Mouse (Mus musculus): ENCODE data around the gene Nrbp1.
A peak's percentile ranks its signal among the peaks of the same experiment; 100 is the strongest.

Nrbp1 gene

DNA sequence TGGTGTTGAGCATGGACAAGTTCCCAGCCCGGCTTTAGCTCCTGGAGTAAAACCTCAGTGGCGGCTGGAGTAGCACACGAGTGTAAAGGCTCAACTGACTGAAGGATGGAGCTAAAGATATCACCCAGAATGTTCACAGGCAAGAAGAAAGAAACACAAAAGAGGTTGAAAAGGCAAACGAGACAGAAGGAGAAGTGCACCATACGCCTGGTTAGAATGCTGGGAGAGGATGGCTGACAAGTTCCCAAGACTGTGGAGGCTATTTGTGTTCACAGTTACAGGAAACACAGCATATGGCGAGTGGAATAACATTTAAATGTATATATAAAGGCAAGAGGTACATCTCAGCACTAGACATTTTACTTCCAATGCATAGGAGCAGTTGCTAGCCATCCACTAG lies 32.4 kb downstream of the Nrbp1 start:
- no peak for DNase-seq (ENCODE audit: low read depth, low spot score)
- Histone ChIP-seq H3K36me3 (ENCODE audit: control insufficient read depth, insufficient read depth, low read length, poor library complexity, severe bottlenecking) (0 out of 2 replicates have a peak, but pooled peaks cover 1% of the 10 kb centered on the region), H3K27me3 (ENCODE audit: control insufficient read depth, insufficient read depth, low read length, poor library complexity, severe bottlenecking) (no peaks in the 10 kb centered on the region)

DNA sequence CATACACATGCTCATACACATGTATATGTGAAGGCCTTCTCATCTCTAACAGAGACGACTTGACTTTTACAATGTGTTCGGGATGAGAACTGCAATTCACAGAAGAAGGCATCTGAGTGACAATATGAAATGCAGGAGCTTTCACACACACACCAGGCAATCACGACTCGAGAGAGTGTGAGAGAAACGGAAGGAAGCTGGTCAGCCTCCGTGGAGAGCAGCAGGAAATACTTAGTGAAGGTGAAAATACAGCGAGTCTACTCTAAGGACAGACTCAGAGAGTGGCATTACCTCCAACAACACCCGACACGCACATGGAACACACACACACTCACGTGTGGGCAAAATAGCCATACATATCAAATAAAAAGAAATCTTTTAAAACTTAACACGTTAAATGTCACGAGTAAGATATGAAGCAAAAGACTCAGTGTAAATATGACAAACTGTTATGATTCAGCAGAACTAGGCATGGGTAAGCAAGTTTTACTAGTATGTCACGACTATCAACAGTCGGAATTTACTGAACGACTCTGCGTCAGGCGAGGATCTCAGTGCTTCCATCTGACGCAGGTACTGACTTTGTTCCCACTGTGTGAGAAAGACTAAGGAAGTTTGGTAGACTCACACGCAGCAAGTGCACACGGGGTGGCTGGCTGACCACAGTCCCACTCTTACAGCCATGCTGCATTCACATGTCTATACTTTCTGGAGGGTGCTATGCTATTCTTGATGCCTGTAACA lies 38.8 kb downstream of the Nrbp1 start:
- peak; percentile 63 for DNase-seq (ENCODE audit: low read depth, low spot score)
- H3K36me3 ChIP-seq (ENCODE audit: control insufficient read depth, insufficient read depth, low read length, poor library complexity, severe bottlenecking): peaks cover 1% of the 10 kb centered on the region; the same call in 1 of the 2 replicates

DNA sequence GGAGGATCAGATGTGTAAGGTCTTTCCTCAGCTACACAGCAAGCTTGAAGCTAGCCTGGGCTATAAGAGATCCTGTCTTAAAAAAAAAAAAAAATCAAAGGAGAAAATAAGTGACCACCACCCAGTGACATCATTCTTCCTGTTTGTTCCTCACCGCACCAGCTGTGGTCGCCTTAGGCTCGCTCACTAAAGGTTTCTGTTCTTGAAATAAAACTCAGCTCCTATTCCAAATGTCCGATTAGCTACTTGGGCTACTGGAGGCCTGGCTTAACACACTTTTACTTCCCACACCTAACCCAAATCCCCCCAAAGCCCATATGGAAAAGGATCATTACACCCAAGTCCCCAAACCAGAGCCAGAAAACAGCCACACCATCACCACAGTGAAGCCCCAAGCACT lies 47.6 kb downstream of the Nrbp1 start:
- Histone ChIP-seq H3K27me3 (ENCODE audit: control insufficient read depth, insufficient read depth, low read length, poor library complexity, severe bottlenecking) (no peaks in the 10 kb centered on the region), H3K36me3 (ENCODE audit: control insufficient read depth, insufficient read depth, low read length, poor library complexity, severe bottlenecking) (peaks cover 2% of the 10 kb centered on the region; the same call in 1 of the 2 replicates)
- peak; percentile 83 for DNase-seq (ENCODE audit: low read depth, low spot score)

More for the DNA sequence above, 38.8 kb downstream of the Nrbp1 start:
- H3K27me3 ChIP-seq (ENCODE audit: control insufficient read depth, insufficient read depth, low read length, poor library complexity, severe bottlenecking): no peaks in the 10 kb centered on the region

DNA sequence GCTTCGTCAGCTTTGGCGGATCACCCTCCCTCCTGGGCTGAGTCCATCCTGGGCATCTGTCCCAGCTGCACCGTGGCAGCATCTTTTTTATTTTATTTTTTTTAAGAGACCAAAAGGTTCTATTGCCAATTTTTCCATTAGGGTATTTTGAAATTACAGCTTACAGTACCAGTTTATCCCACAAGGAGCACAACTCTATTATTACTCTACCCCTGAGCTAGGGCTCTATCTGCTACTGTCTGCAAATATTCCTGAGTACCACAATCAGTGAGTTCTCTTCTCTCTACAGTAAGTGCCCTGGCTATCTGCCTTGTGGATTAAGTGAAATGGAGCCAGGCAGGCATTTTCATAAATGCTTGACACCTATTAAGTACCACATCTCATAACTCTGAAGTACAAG lies 48.0 kb downstream of the Nrbp1 start:
- H3K36me3 ChIP-seq (ENCODE audit: control insufficient read depth, insufficient read depth, low read length, poor library complexity, severe bottlenecking): peaks cover 2% of the 10 kb centered on the region; the same call in 1 of the 2 replicates
- peak; percentile 67 for DNase-seq (ENCODE audit: low read depth, low spot score)

DNA sequence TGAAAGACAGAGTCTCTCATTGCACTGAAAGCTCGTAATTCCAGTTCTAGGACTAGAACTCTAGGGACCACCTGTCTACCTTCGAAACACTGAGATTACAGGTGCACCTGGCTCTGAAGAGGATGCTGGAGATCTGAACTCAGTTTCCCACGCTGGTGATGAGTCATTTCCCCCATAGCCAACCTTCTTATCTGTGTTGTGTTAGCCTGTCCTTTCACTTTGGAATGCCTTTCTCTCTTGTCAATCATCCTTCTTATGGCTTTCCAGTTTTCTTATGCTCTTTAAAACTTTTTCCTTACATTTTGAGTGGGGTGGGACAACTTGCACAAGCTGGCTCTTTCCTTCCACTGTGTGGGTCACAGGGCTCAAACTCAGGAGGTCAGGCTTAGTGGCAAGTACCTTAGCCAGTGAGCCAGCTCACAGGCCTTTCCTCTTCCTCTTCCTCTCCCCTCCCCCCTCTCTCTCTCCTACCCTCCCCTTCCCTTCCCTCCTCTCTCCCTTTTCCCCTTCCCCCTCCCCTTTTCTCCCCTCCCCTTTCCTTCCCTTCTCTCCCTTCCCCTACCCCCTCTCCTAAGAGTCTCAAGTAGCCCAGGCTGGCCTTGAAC lies 49.1 kb downstream of the Nrbp1 start:
- Histone ChIP-seq H3K27me3 (ENCODE audit: control insufficient read depth, insufficient read depth, low read length, poor library complexity, severe bottlenecking) (no peaks in the 10 kb centered on the region), H3K36me3 (ENCODE audit: control insufficient read depth, insufficient read depth, low read length, poor library complexity, severe bottlenecking) (no peaks in the 10 kb centered on the region)
- DNase-seq (ENCODE audit: low read depth, low spot score): peak; percentile 55

More for the DNA sequence above, 48.0 kb downstream of the Nrbp1 start:
- no peaks in the 10 kb centered on the region for H3K27me3 ChIP-seq (ENCODE audit: control insufficient read depth, insufficient read depth, low read length, poor library complexity, severe bottlenecking)

DNA sequence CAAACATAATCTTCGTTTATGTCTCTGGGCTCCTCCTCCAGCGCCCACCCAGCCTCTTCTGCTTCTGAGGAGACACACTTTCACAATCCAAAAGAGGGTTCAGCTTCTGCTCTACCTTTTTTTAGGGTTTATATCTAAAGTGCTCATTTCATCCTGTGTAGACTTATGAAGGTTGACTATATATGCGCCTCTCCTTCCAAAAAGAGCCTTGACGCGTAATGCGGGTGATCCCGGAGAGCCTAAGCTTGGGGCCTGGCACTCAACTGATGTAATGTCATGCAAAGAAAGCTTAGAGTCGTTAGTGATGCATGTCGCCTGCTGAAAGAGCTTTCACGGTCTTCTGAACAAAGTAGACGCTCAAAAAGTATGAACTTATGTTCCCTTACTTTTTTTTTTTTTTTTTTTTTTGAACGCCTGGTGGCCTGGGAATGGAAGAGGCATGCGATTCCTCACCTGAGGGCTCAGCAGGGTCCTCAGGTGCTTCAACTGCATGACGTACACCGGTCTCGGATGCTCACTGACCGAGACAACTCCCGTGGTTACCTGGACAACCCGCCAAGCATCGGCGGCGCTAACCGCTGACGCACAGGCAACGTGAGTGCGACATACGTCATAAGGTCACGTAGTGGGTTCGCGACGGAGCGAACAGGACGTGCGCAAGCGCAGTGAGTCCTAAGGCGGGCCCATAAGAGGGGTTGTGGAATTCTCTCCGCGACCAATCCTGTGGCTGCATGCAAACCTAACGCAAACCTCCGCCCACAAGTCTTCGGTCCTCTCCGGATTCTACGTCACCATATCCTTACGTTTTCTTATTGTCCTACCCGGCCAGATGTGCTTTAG lies 50.1 kb downstream of the Nrbp1 start, which contains the start of gene Ift172:
Ift172 (minus strand) TSS at position 596 of the 840 bp plus-strand sequence.
- no peaks in the 10 kb centered on the region for H3K36me3 ChIP-seq (ENCODE audit: control insufficient read depth, insufficient read depth, low read length, poor library complexity, severe bottlenecking)
- DNase-seq (ENCODE audit: low read depth, low spot score): peak; percentile 100
- H3K27me3 ChIP-seq (ENCODE audit: control insufficient read depth, insufficient read depth, low read length, poor library complexity, severe bottlenecking): peaks cover 4% of the 10 kb centered on the region; the same call in 1 of the 2 replicates

DNA sequence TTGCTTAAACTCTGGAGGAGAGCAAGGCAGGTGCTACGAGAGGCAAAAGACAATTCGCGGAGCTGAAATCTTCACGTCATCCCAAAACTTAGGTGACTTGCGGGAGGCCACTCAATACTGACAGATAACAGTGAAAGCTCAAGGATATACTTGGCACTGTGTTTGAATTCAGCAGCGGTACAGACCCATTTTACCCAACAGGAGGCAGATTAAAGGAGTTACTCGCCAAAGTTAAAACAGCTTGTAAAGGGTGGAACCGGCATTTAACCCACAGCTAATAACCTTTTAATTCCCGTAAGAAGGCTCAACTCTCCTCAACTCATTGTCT lies 50.7 kb downstream of the Nrbp1 start:
- Histone ChIP-seq H3K36me3 (ENCODE audit: control insufficient read depth, insufficient read depth, low read length, poor library complexity, severe bottlenecking) (no peaks in the 10 kb centered on the region), H3K27me3 (ENCODE audit: control insufficient read depth, insufficient read depth, low read length, poor library complexity, severe bottlenecking) (peaks cover 5% of the 10 kb centered on the region; the same call in 1 of the 2 replicates)
- no peak for DNase-seq (ENCODE audit: low read depth, low spot score)

DNA sequence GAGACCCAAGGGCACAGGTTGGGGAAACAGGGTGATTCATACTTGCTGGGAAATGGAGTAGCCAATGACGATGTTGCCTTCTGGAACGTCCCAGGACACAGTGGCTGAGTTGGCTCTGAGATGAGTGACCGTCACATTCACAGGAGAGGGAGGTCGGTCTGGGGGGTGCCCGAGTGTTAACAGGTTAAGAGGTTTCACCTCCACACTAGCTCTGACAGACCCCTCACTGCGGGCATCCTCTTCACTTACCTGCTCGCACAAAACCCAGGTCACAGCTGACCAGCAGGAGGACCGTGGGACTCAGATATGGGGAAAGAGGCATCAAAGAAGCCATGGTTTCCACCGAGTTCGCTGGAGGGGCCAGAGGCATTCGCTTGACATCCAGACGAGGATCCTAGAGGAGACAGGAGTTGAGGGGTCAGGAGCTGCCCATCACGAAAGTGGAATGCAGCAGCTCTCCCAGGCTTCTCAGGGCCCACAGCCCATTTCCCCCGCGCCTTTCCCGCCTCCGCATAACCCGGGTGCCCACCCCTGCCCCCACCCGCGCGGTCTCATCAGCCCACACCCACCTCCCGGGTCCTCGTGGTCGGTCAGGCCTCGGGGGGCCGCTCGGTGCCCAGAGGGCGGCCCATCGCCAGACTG lies 54.4 kb downstream of the Nrbp1 start:
- no peaks in the 10 kb centered on the region for H3K36me3 ChIP-seq (ENCODE audit: control insufficient read depth, insufficient read depth, low read length, poor library complexity, severe bottlenecking)
- H3K27me3 ChIP-seq (ENCODE audit: control insufficient read depth, insufficient read depth, low read length, poor library complexity, severe bottlenecking): peaks cover 5% of the 10 kb centered on the region; the same call in 1 of the 2 replicates
- DNase-seq (ENCODE audit: low read depth, low spot score): no peak

DNA sequence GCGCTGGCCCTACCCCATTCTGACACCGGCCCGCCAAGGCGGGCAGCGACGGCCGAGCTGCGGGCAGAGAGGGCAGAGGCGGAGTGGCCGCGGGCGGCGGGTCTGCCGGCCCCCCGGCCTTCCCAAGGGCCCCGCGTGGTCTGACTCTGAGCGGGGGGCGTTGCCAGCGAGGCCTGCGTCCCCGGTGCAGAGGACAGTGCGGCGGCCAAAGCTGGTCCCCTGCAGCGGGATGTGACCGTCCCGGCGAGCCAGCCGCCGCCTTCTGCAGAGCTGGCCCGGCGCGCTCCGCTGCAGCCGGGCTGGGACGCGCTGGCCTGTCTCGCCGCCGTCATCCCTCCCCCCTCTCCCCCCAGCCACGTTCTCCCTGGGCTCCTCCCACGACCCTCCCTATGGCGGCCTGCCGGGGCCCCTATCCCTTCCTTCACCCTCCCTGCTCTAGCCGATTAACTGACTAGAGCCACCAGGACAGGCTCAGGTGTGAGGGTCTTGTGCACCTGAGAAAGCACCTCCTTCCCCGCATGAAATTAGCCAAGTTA lies 55.0 kb downstream of the Nrbp1 start, which contains the start of gene Fndc4:
Fndc4 (minus strand) TSS at position 475 of the 536 bp plus-strand sequence.
- Histone ChIP-seq H3K36me3 (ENCODE audit: control insufficient read depth, insufficient read depth, low read length, poor library complexity, severe bottlenecking) (no peaks in the 10 kb centered on the region), H3K27me3 (ENCODE audit: control insufficient read depth, insufficient read depth, low read length, poor library complexity, severe bottlenecking) (peaks cover 5% of the 10 kb centered on the region; the same call in 1 of the 2 replicates)
- DNase-seq (ENCODE audit: low read depth, low spot score): peak; percentile 25

DNA sequence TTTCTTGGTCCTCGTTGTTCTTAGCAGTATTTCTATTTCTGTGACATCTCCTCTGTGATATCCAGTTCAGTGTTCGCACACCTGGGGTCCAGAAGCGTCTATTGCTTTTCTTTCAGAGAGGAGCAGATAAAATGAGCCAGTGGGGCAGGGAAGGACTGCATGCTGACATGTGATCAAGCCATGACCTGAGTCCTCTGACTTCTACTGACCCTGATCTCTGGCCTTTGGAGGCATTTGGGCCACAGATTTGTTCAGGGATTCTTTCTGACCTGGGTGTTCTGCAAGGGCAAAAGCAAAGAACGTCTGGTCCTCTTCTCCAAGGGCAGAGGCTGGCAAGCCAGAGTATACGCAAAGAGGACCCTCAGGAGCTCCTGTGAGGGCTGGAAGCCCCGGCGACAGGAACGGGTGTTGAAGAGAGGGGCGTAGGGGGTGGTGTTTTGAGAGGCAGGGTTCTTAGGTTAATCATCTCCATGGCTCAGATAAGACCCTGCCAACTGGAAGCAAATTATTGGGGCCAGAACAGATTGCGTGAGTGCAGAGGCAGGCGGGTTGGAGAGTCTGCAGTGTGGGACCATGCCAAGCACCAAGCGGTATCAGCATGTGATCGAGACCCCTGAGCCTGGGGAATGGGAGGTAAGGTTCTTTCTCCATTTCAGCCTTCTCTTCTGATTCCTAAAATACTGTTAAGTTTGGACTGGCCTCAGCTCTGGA lies 56.5 kb downstream of the Nrbp1 start, which contains the start of gene Gckr:
Gckr (plus strand) TSS at position 397 of the 711 bp plus-strand sequence.
- Histone ChIP-seq H3K27me3 (ENCODE audit: control insufficient read depth, insufficient read depth, low read length, poor library complexity, severe bottlenecking) (peaks cover 5% of the 10 kb centered on the region; the same call in 1 of the 2 replicates), H3K36me3 (ENCODE audit: control insufficient read depth, insufficient read depth, low read length, poor library complexity, severe bottlenecking) (no peaks in the 10 kb centered on the region)
- no peak for DNase-seq (ENCODE audit: low read depth, low spot score)

DNA sequence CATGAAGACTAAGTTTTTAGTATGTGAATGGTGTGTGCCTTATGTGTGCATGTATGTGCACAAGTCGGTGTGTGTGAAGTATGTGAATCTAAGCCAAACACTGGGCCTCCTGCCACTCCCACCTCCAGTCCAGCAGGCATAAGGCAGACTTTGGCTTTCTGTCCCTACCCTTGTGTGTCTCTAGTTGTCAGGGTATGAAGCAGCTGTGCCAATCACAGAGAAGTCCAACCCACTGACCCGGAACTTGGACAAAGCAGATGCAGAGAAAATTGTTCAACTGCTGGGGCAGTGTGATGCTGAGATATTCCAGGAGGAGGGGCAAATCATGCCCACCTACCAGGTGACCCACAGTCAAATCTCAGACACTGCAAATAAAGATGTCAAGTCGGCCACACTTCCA lies 57.3 kb downstream of the Nrbp1 start:
- Histone ChIP-seq H3K36me3 (ENCODE audit: control insufficient read depth, insufficient read depth, low read length, poor library complexity, severe bottlenecking) (no peaks in the 10 kb centered on the region), H3K27me3 (ENCODE audit: control insufficient read depth, insufficient read depth, low read length, poor library complexity, severe bottlenecking) (peaks cover 5% of the 10 kb centered on the region; the same call in 1 of the 2 replicates)
- DNase-seq (ENCODE audit: low read depth, low spot score): no peak

DNA sequence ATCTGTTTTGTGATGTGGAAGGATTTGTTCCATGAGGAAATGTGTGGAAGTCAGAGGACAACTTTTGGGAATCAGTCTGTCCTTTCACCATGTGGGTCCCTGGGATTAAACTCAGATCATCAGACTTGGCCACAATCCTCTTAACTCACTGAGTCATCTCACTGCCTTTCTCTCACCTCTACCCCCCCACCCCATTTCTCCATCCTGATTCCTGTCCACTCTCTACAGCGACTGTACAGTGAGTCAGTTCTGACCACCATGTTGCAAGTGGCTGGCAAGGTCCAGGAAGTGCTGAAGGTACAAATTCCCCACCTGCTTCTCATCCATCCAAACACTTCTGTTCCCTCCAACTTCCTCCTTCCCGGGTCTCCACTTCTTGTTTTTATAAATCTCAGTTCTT lies 57.8 kb downstream of the Nrbp1 start:
- peaks cover 5% of the 10 kb centered on the region; the same call in 1 of the 2 replicates for H3K27me3 ChIP-seq (ENCODE audit: control insufficient read depth, insufficient read depth, low read length, poor library complexity, severe bottlenecking)
- DNase-seq (ENCODE audit: low read depth, low spot score): no peak
- no peaks in the 10 kb centered on the region for H3K36me3 ChIP-seq (ENCODE audit: control insufficient read depth, insufficient read depth, low read length, poor library complexity, severe bottlenecking)

Measured in splenic B cell, adult 2 months (primary cell).